Mouse (Mus musculus) embryonic fibroblast, embryonic 13.5 days (primary cell): Measurements from ENCODE around the gene Gpr162. TPM values are rescaled to one million over a fixed set of nuclear protein-coding genes. Genes with fewer than 3 reads are reported as not detected.
"Not testable (repeated sequence)": the region's sequence is repeated elsewhere in the genome, so short reads cannot be mapped to it uniquely, and the experiment has no call there.

Experiments
- H3K27ac ChIP-seq: 2 replicates; pipeline ENCODE4 v1.5.1; 2012; ENCODE audit warnings: low read length, control low read depth, inconsistent platforms; ENCODE audit not compliant: insufficient read depth
- H3K4me1 ChIP-seq: 2 replicates; pipeline ENCODE4 v1.6.1; 2011; ENCODE audit warnings: low read length; ENCODE audit not compliant: control insufficient read depth, insufficient read depth
- H3K4me3 ChIP-seq: 2 replicates; pipeline ENCODE4 v1.5.1; 2011; ENCODE audit warnings: mild to moderate bottlenecking, control low read depth, low read length; ENCODE audit not compliant: insufficient read depth
- CTCF ChIP-seq: IDR thresholded peaks from 2 replicates; pipeline ENCODE4 v1.5.1; 2011; ENCODE audit warnings: mild to moderate bottlenecking, control low read depth, low read length, moderate library complexity, borderline replicate concordance; ENCODE audit not compliant: insufficient read depth
- POLR2A ChIP-seq: IDR thresholded peaks from 2 replicates; pipeline ENCODE4 v1.6.1; 2011; ENCODE audit warnings: low read depth, mild to moderate bottlenecking, control low read depth, low read length, moderate library complexity
- polyA plus RNA-seq: library from polyadenylated mRNA; stranded (reverse); fragments of >200 nt; gene quantifications from 2 replicates; pipeline ENCODE4 v1.2.4, GENCODE M21; 2011; ENCODE audit warnings: low read depth; ENCODE audit not compliant: missing spikeins, insufficient read length

The Gpr162 gene
- polyA plus RNA-seq, 1 experiment: 0.63 TPM

GRCm38 (mm10) chr6:124901851-124902250 lies 38.1 kb upstream of the Gpr162 start:
- H3K27ac ChIP-seq: no peak overlapping the region
- TF ChIP-seq CTCF (no peak), POLR2A (no peak)
- no peaks in the 10 kb centered on the region; the same call in 1 of the 2 replicates for H3K4me1 ChIP-seq

GRCm38 (mm10) chr6:124900801-124901480 lies 37.2 kb upstream of the Gpr162 start:
- H3K27ac ChIP-seq: no peak overlapping the region
- TF ChIP-seq CTCF (no peak), POLR2A (no peak)
- H3K4me3 ChIP-seq: no peak overlapping the region
- no peaks in the 10 kb centered on the region; the same call in 1 of the 2 replicates for H3K4me1 ChIP-seq

More at GRCm38 (mm10) chr6:124901851-124902250, 38.1 kb upstream of the Gpr162 start:
- H3K4me3 ChIP-seq: no peak overlapping the region

GRCm38 (mm10) chr6:124900056-124900800 lies 36.4 kb upstream of the Gpr162 start:
- TF ChIP-seq POLR2A (no peak), CTCF (no peak)
- Histone ChIP-seq H3K27ac (no peak overlapping the region), H3K4me1 (no peaks in the 10 kb centered on the region; the same call in 1 of the 2 replicates), H3K4me3 (no peak overlapping the region)

- no peak overlapping the region for H3K27ac ChIP-seq
- no peak for TF ChIP-seq CTCF
- no peak for TF ChIP-seq POLR2A
- no peaks in the 10 kb centered on the region for H3K4me1 ChIP-seq
- H3K4me3 ChIP-seq: no peak overlapping the region
Observed at GRCm38 (mm10) chr6:124898359-124898758, 34.6 kb upstream of the Gpr162 start.

- H3K4me3 ChIP-seq, H3K4me1 ChIP-seq: not testable (repeated sequence)
Observed at GRCm38 (mm10) chr6:124894113-124894512, 30.3 kb upstream of the Gpr162 start.

GRCm38 (mm10) chr6:124890997-124891396 lies 27.2 kb upstream of the Gpr162 start:
- no peak overlapping the region for H3K4me3 ChIP-seq
- H3K27ac ChIP-seq: no peak overlapping the region
- no peaks in the 10 kb centered on the region for H3K4me1 ChIP-seq
- TF ChIP-seq CTCF (no peak), POLR2A (no peak)

More at GRCm38 (mm10) chr6:124894113-124894512, 30.3 kb upstream of the Gpr162 start:
- H3K27ac ChIP-seq: not testable (repeated sequence)

GRCm38 (mm10) chr6:124888555-124889125 lies 24.9 kb upstream of the Gpr162 start:
- no peaks in the 10 kb centered on the region for H3K4me1 ChIP-seq
- no peak overlapping the region for H3K27ac ChIP-seq
- H3K4me3 ChIP-seq: no peak overlapping the region
- TF ChIP-seq CTCF (no peak), POLR2A (no peak)

GRCm38 (mm10) chr6:124887986-124888385 lies 24.2 kb upstream of the Gpr162 start, which contains the start of gene Cd4:
Gene Cd4 (minus strand): TSS chr6:124888221.
- no peak within 1 kb of the TSS for H3K27ac ChIP-seq
- H3K4me3 ChIP-seq: no peak within 1 kb of the TSS
- no peaks in the 10 kb centered on the region for H3K4me1 ChIP-seq
- TF ChIP-seq POLR2A (no peak), CTCF (no peak)

- Histone ChIP-seq H3K4me3 (no peak overlapping the region), H3K4me1 (no peaks in the 10 kb centered on the region), H3K27ac (no peak overlapping the region)
- TF ChIP-seq POLR2A (no peak), CTCF (no peak)
Observed at GRCm38 (mm10) chr6:124885956-124886381, 22.2 kb upstream of the Gpr162 start.
